Mouse (Mus musculus): Measurements from ENCODE around the gene Ltbp2. TPM values are rescaled to one million over a fixed set of nuclear protein-coding genes. Genes with fewer than 3 reads are reported as not detected.

Gene Ltbp2
- polyA plus RNA-seq, 1 experiment from 2014 or later, result 0.07 TPM

- H3K27ac ChIP-seq, result no peak overlapping the region
- no peak overlapping the region for H3K4me3 ChIP-seq (ENCODE audit: inconsistent target)
- WGBS (ENCODE audit: missing documents), result 52% methylated on average over 3 of the region's 3 CpGs
- no peaks in the 10 kb centered on the region for H3K79me2 ChIP-seq (ENCODE audit: inconsistent target)
- no peaks in the 10 kb centered on the region for H3K36me3 ChIP-seq (ENCODE audit: inconsistent target)
These were observed 64.3 kb downstream of the Ltbp2 start for GRCm38 (mm10) chr12:84812004-84812403.

- Histone ChIP-seq H3K36me3 (ENCODE audit: inconsistent target) (no peaks in the 10 kb centered on the region), H3K27ac (no peak overlapping the region), H3K79me2 (ENCODE audit: inconsistent target) (no peaks in the 10 kb centered on the region), H3K4me3 (ENCODE audit: inconsistent target) (no peak overlapping the region)
- 62% methylated on average over 4 of the region's 4 CpGs for WGBS (ENCODE audit: missing documents)
These were observed 64.8 kb downstream of the Ltbp2 start for GRCm38 (mm10) chr12:84811510-84811909.

- WGBS (ENCODE audit: missing documents), result 77% methylated on average over 1 of the region's 1 CpGs
- Histone ChIP-seq H3K79me2 (ENCODE audit: inconsistent target) (no peaks in the 10 kb centered on the region), H3K4me3 (ENCODE audit: inconsistent target) (no peak overlapping the region), H3K36me3 (ENCODE audit: inconsistent target) (no peaks in the 10 kb centered on the region), H3K27ac (no peak overlapping the region)
These were observed 65.5 kb downstream of the Ltbp2 start for GRCm38 (mm10) chr12:84810810-84811209.

GRCm38 (mm10) chr12:84809033-84809432 lies 67.3 kb downstream of the Ltbp2 start:
- Histone ChIP-seq H3K27ac (no peak overlapping the region), H3K4me3 (ENCODE audit: inconsistent target) (no peak overlapping the region), H3K36me3 (ENCODE audit: inconsistent target) (no peaks in the 10 kb centered on the region), H3K79me2 (ENCODE audit: inconsistent target) (no peaks in the 10 kb centered on the region)
- WGBS (ENCODE audit: missing documents), result 13% methylated on average over 6 of the region's 6 CpGs

GRCm38 (mm10) chr12:84807351-84807750 lies 69.0 kb downstream of the Ltbp2 start:
- Histone ChIP-seq H3K79me2 (ENCODE audit: inconsistent target) (no peaks in the 10 kb centered on the region), H3K4me3 (ENCODE audit: inconsistent target) (no peak overlapping the region), H3K36me3 (ENCODE audit: inconsistent target) (no peaks in the 10 kb centered on the region), H3K27ac (no peak overlapping the region)
- 94% methylated on average over 13 of the region's 13 CpGs for WGBS (ENCODE audit: missing documents)

GRCm38 (mm10) chr12:84806726-84807125 lies 69.6 kb downstream of the Ltbp2 start:
- Histone ChIP-seq H3K36me3 (ENCODE audit: inconsistent target) (no peaks in the 10 kb centered on the region), H3K27ac (no peak overlapping the region), H3K4me3 (ENCODE audit: inconsistent target) (no peak overlapping the region), H3K79me2 (ENCODE audit: inconsistent target) (no peaks in the 10 kb centered on the region)
- WGBS (ENCODE audit: missing documents), result 64% methylated on average over 5 of the region's 5 CpGs

GRCm38 (mm10) chr12:84806010-84806409 lies 70.3 kb downstream of the Ltbp2 start:
- Histone ChIP-seq H3K36me3 (ENCODE audit: inconsistent target) (no peaks in the 10 kb centered on the region), H3K79me2 (ENCODE audit: inconsistent target) (no peaks in the 10 kb centered on the region), H3K4me3 (ENCODE audit: inconsistent target) (no peak overlapping the region), H3K27ac (no peak overlapping the region)
- 75% methylated on average over 1 of the region's 1 CpGs for WGBS (ENCODE audit: missing documents)

- 84% methylated on average over 9 of the region's 9 CpGs for WGBS (ENCODE audit: missing documents)
- no peak overlapping the region for H3K4me3 ChIP-seq (ENCODE audit: inconsistent target)
- H3K36me3 ChIP-seq (ENCODE audit: inconsistent target), result no peaks in the 10 kb centered on the region
- H3K79me2 ChIP-seq (ENCODE audit: inconsistent target), result no peaks in the 10 kb centered on the region
- H3K27ac ChIP-seq, result no peak overlapping the region
These were observed 71.0 kb downstream of the Ltbp2 start for GRCm38 (mm10) chr12:84805228-84805842.

- Histone ChIP-seq H3K79me2 (ENCODE audit: inconsistent target) (no peaks in the 10 kb centered on the region), H3K4me3 (ENCODE audit: inconsistent target) (no peak overlapping the region), H3K36me3 (ENCODE audit: inconsistent target) (no peaks in the 10 kb centered on the region), H3K27ac (no peak overlapping the region)
- 21% methylated on average over 3 of the region's 3 CpGs for WGBS (ENCODE audit: missing documents)
These were observed 73.7 kb downstream of the Ltbp2 start for GRCm38 (mm10) chr12:84802625-84803024.

- Histone ChIP-seq H3K4me3 (ENCODE audit: inconsistent target) (no peak overlapping the region), H3K79me2 (ENCODE audit: inconsistent target) (no peaks in the 10 kb centered on the region), H3K36me3 (ENCODE audit: inconsistent target) (no peaks in the 10 kb centered on the region), H3K27ac (no peak overlapping the region)
- WGBS (ENCODE audit: missing documents), result 71% methylated on average over 13 of the region's 13 CpGs
These were observed 74.7 kb downstream of the Ltbp2 start for GRCm38 (mm10) chr12:84801532-84802110.

GRCm38 (mm10) chr12:84800419-84800818 lies 75.9 kb downstream of the Ltbp2 start:
- Histone ChIP-seq H3K79me2 (ENCODE audit: inconsistent target) (no peaks in the 10 kb centered on the region), H3K27ac (no peak overlapping the region), H3K4me3 (ENCODE audit: inconsistent target) (no peak overlapping the region), H3K36me3 (ENCODE audit: inconsistent target) (no peaks in the 10 kb centered on the region)
- WGBS (ENCODE audit: missing documents), result 74% methylated on average over 4 of the region's 4 CpGs

GRCm38 (mm10) chr12:84799086-84799485 lies 77.2 kb downstream of the Ltbp2 start:
- 96% methylated on average over 12 of the region's 13 CpGs for WGBS (ENCODE audit: missing documents)
- Histone ChIP-seq H3K36me3 (ENCODE audit: inconsistent target) (no peaks in the 10 kb centered on the region), H3K79me2 (ENCODE audit: inconsistent target) (no peaks in the 10 kb centered on the region), H3K4me3 (ENCODE audit: inconsistent target) (no peak overlapping the region), H3K27ac (no peak overlapping the region)

GRCm38 (mm10) chr12:84794647-84795046 lies 81.7 kb downstream of the Ltbp2 start:
- 93% methylated on average over 8 of the region's 8 CpGs for WGBS (ENCODE audit: missing documents)
- no peak overlapping the region for H3K4me3 ChIP-seq (ENCODE audit: inconsistent target)
- H3K27ac ChIP-seq, result no peak overlapping the region
- no peaks in the 10 kb centered on the region for H3K36me3 ChIP-seq (ENCODE audit: inconsistent target)
- no peaks in the 10 kb centered on the region for H3K79me2 ChIP-seq (ENCODE audit: inconsistent target)

- Histone ChIP-seq H3K4me3 (ENCODE audit: inconsistent target) (no peak overlapping the region), H3K79me2 (ENCODE audit: inconsistent target) (no peaks in the 10 kb centered on the region), H3K27ac (no peak overlapping the region), H3K36me3 (ENCODE audit: inconsistent target) (no peaks in the 10 kb centered on the region)
- WGBS (ENCODE audit: missing documents), result 92% methylated on average over 4 of the region's 4 CpGs
These were observed 83.7 kb downstream of the Ltbp2 start for GRCm38 (mm10) chr12:84792629-84793028.

GRCm38 (mm10) chr12:84790853-84791252 lies 85.5 kb downstream of the Ltbp2 start:
- 87% methylated on average over 10 of the region's 10 CpGs for WGBS (ENCODE audit: missing documents)
- Histone ChIP-seq H3K79me2 (ENCODE audit: inconsistent target) (no peaks in the 10 kb centered on the region), H3K27ac (no peak overlapping the region), H3K36me3 (ENCODE audit: inconsistent target) (no peaks in the 10 kb centered on the region), H3K4me3 (ENCODE audit: inconsistent target) (no peak overlapping the region)

GRCm38 (mm10) chr12:84786091-84786490 lies 90.2 kb downstream of the Ltbp2 start:
- Histone ChIP-seq H3K36me3 (ENCODE audit: inconsistent target) (no peaks in the 10 kb centered on the region), H3K4me3 (ENCODE audit: inconsistent target) (no peak overlapping the region), H3K27ac (no peak overlapping the region), H3K79me2 (ENCODE audit: inconsistent target) (no peaks in the 10 kb centered on the region)
- WGBS (ENCODE audit: missing documents), result 92% methylated on average over 5 of the region's 5 CpGs
